Mouse (Mus musculus) limb, embryonic 14.5 days (tissue): ENCODE results near the gene Emilin2. TPM values are rescaled to one million over a fixed set of nuclear protein-coding genes. Genes with fewer than 3 reads are reported as not detected.

Experiments
- ATAC-seq: fragments of 200-750 bp; cut with Nextera tagmentation; 2 replicates; pipeline ENCODE4 v1.8.0; 2017; ENCODE audit warnings: low read depth, moderate number of reproducible peaks, moderate TSS enrichment; ENCODE audit not compliant: low FRiP score
- DNase-seq: peaks from one replicate; pipeline ENCODE4 v3.0.0-alpha.2; 2015; ENCODE audit warnings: low spot score
- H3K27ac ChIP-seq: fragments of 300-500 bp; sonication (generic); replicated peaks from 2 replicates; pipeline ENCODE4 v1.5.1; 2014; ENCODE audit warnings: low read depth, mild to moderate bottlenecking, low read length, moderate library complexity, mixed read lengths
- H3K27me3 ChIP-seq: fragments of 300-500 bp; sonication (generic); 2 replicates; pipeline ENCODE4 v1.6.1; 2014; ENCODE audit warnings: low read length, mixed read lengths; ENCODE audit not compliant: control insufficient read depth, insufficient read depth
- H3K36me3 ChIP-seq: fragments of 300-500 bp; sonication (generic); 2 replicates; pipeline ENCODE4 v1.6.1; 2014; ENCODE audit warnings: mild to moderate bottlenecking, low read length, moderate library complexity, mixed read lengths; ENCODE audit not compliant: control insufficient read depth, insufficient read depth
- H3K4me1 ChIP-seq: fragments of 300-500 bp; sonication (generic); 2 replicates; pipeline ENCODE4 v1.6.1; 2014; ENCODE audit warnings: antibody characterized with exemption, low read length, mixed read lengths; ENCODE audit not compliant: control insufficient read depth, insufficient read depth
- H3K4me2 ChIP-seq: fragments of 300-500 bp; sonication (generic); replicated peaks from 2 replicates; pipeline ENCODE4 v1.6.1; 2014; ENCODE audit warnings: low read depth, mild to moderate bottlenecking, low read length, moderate library complexity; ENCODE audit not compliant: severe bottlenecking
- H3K4me3 ChIP-seq: fragments of 300-500 bp; sonication (generic); replicated peaks from 2 replicates; pipeline ENCODE4 v1.5.1; 2014; ENCODE audit warnings: low read length
- H3K9ac ChIP-seq: fragments of 300-500 bp; sonication (generic); 2 replicates; pipeline ENCODE4 v1.6.1; 2014; ENCODE audit warnings: mild to moderate bottlenecking, low read depth, low read length, moderate library complexity; ENCODE audit not compliant: severe bottlenecking
- H3K9me3 ChIP-seq: fragments of 300-500 bp; sonication (generic); 2 replicates; pipeline ENCODE4 v1.6.1; 2016; ENCODE audit warnings: low read length; ENCODE audit not compliant: control insufficient read depth
- POLR2A ChIP-seq: fragments of 200-500 bp; IDR thresholded peaks from 2 replicates; pipeline ENCODE4 v1.8.0; 2012; ENCODE audit warnings: inconsistent platforms, mild to moderate bottlenecking, moderate library complexity, borderline replicate concordance; ENCODE audit not compliant: insufficient read depth, insufficient read length; ENCODE audit errors: extremely low read depth
- WGBS: fragments of 180-500 bp; shearing (Covaris S2); extraction: QIAGEN DNeasy Blood & Tissue Kit; methylation state at CpG from one replicate; pipeline ENCODE4 v1.1.7; 2014; 5-methylcytosine and 5-hydroxymethylcytosine counted together
- polyA plus RNA-seq, 2 experiments: library from polyadenylated mRNA; depleted of rRNA in 1 of 2; stranded (reverse) in 1 of 2; unstranded in 1 of 2; fragments of >200 nt; fragmentation: Nextera tagmentation in 1 of 2; extraction: Ambion mirVana in 1 of 2; gene quantifications; 2 replicates each; pipeline versions ENCODE4 v1.2.1 to v1.2.3; 2012 to 2014

The Emilin2 gene
- polyA plus RNA-seq (2012; rRNA removed): 22.7 and 23.6 TPM in 2 replicates
- 25.6 and 30.0 TPM in 2 replicates for polyA plus RNA-seq (2014; fragmentation: Nextera tagmentation; extraction: Ambion mirVana)

DNA sequence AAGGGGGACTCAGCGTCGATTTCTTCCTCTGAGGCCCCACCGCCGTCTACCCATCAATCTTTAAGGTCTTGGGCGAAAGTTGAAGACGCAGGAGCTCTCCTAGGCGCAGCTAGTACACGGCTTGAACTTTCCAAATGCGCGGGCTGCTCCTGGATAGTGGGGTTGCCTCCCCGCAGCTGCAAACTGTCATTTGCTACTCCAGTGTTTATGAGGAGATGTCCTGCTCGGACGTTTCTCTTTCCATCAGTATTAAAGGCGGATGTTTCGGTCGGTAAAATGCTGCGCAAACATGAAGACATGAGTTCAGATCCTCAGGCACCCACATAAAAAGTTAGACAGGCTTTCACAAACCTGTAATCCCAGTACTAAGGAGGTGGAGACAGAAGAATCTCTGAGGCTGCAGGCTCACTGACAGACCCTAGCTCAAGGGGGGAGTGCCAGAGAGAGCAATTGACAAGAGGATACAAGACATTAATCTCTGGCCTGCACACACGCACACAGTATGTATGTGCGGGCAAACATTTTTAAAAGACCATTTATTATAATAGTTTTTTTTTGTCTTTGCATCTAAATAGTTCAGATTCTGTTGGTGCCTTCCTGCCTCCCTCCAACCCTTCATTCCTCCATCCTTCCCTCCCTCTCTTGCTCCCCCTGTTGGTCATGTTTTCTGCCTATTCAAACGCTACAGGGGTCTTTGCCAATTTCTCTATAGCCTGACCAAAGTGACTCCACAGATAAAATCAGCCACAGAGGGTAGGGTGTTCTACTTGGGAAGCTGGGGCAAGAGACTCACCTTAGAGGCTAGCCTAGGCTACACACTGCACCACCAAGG lies at the start of gene Emilin2:
Emilin2 (minus strand) TSS at position 639 of the 832 bp plus-strand sequence.
- no peaks in the 10 kb centered on the region for H3K36me3 ChIP-seq
- H3K4me1 ChIP-seq: peaks cover 10% of the 10 kb centered on the region
- H3K9me3 ChIP-seq: no peaks in the 10 kb centered on the region
- H3K4me3 ChIP-seq: peak within 1 kb of the TSS; percentile 65
- 10% methylated on average over 20 of the region's 20 CpGs for WGBS
- peak within 1 kb of the TSS; percentile 100 for H3K4me2 ChIP-seq
- TF ChIP-seq POLR2A: no peak
- H3K9ac ChIP-seq: peak within 1 kb of the TSS; percentile 72
- ATAC-seq (0 out of 2 replicates have a peak, but pooled peaks have one; percentile 13), DNase-seq (no peak)
- H3K27ac ChIP-seq: peak within 1 kb of the TSS; percentile 30
- H3K27me3 ChIP-seq: peaks cover 15% of the 10 kb centered on the region

GRCm38 (mm10) chr17:71355526-71355925 lies 43.7 kb upstream of the Emilin2 start:
- 83% methylated on average over 3 of the region's 3 CpGs for WGBS
- ATAC-seq: no peak

GRCm38 (mm10) chr17:71354205-71354604 lies 42.4 kb upstream of the Emilin2 start:
- H3K4me2 ChIP-seq: no peak overlapping the region
- WGBS: 93% methylated on average over 11 of the region's 11 CpGs
- DNase-seq (no peak), ATAC-seq (no peak)
- H3K4me1 ChIP-seq: no peaks in the 10 kb centered on the region
- H3K4me3 ChIP-seq: no peak overlapping the region
- H3K36me3 ChIP-seq: peaks cover 61% of the 10 kb centered on the region
- H3K9me3 ChIP-seq: no peaks in the 10 kb centered on the region
- H3K27me3 ChIP-seq: no peaks in the 10 kb centered on the region
- H3K27ac ChIP-seq: no peak overlapping the region
- TF ChIP-seq POLR2A: no peak
- H3K9ac ChIP-seq: no peak overlapping the region

More at GRCm38 (mm10) chr17:71355526-71355925, 43.7 kb upstream of the Emilin2 start:
- H3K27me3 ChIP-seq: no peaks in the 10 kb centered on the region
- TF ChIP-seq POLR2A: no peak
- H3K36me3 ChIP-seq: peaks cover 61% of the 10 kb centered on the region
- H3K9ac ChIP-seq: no peak overlapping the region
- no peak overlapping the region for H3K4me2 ChIP-seq
- no peak overlapping the region for H3K4me3 ChIP-seq
- H3K4me1 ChIP-seq: no peaks in the 10 kb centered on the region
- DNase-seq: no peak
- H3K27ac ChIP-seq: no peak overlapping the region
- H3K9me3 ChIP-seq: no peaks in the 10 kb centered on the region

DNA sequence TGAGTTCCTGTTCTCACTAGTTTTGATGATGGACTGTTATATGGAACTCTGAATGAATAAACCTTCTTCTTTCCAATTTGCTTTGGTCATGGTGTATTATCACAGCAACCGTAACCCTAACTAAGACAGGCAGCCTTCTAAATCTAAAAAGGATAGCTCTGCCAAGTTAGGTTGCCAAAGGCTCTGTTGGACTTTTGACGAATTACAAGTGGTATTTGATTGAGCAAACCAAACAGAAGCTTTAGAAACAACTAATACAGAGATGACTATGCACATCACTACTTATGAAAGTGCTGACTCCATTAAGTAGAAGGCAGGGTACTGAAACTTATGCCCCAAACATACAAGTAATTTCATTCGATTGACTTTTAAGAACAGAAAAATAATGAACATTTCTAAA lies 36.4 kb upstream of the Emilin2 start:
- Histone ChIP-seq H3K4me1 (no peaks in the 10 kb centered on the region), H3K4me3 (no peak overlapping the region), H3K9ac (no peak overlapping the region), H3K36me3 (peaks cover 77% of the 10 kb centered on the region), H3K27me3 (no peaks in the 10 kb centered on the region), H3K9me3 (no peaks in the 10 kb centered on the region), H3K4me2 (no peak overlapping the region), H3K27ac (no peak overlapping the region)
- TF ChIP-seq POLR2A: no peak
- DNase-seq (no peak), ATAC-seq (no peak)
- 95% methylated on average over 3 of the region's 3 CpGs for WGBS

- no peak for TF ChIP-seq POLR2A
- Histone ChIP-seq H3K27me3 (no peaks in the 10 kb centered on the region), H3K4me2 (no peak overlapping the region), H3K4me3 (no peak overlapping the region), H3K4me1 (no peaks in the 10 kb centered on the region), H3K27ac (no peak overlapping the region), H3K36me3 (peaks cover 39% of the 10 kb centered on the region), H3K9me3 (no peaks in the 10 kb centered on the region; the same call in 1 of the 2 replicates), H3K9ac (no peak overlapping the region)
- ATAC-seq (no peak), DNase-seq (no peak)
- WGBS: 89% methylated on average over 3 of the region's 3 CpGs
These were observed 30.2 kb upstream of the Emilin2 start for GRCm38 (mm10) chr17:71342006-71342405.
